Mouse (Mus musculus) E14TG2a.4 (cell line): Measurements from ENCODE around the gene Lep.

Experiments
- H3K27me3 ChIP-seq: 2 replicates; pipeline ENCODE4 v1.6.1; 2014; ENCODE audit warnings: low read length, control low read depth; ENCODE audit not compliant: insufficient read depth
- H3K36me3 ChIP-seq: 2 replicates; pipeline ENCODE4 v1.6.1; 2014; ENCODE audit warnings: low read length, control low read depth; ENCODE audit not compliant: insufficient read depth
- H3K4me1 ChIP-seq: replicated peaks from 2 replicates; pipeline ENCODE4 v1.6.1; 2014; ENCODE audit warnings: low read depth, low read length, control low read depth
- H3K4me3 ChIP-seq: replicated peaks from 2 replicates; pipeline ENCODE4 v1.5.1; 2014; ENCODE audit warnings: mild to moderate bottlenecking, low read length
- H3K9me3 ChIP-seq: 2 replicates; pipeline ENCODE4 v1.6.1; 2014; ENCODE audit warnings: low read length, control low read depth
- CTCF ChIP-seq: conservative IDR thresholded peaks from 2 replicates; pipeline ENCODE4 v1.5.1; 2014; ENCODE audit warnings: low read length
- NANOG ChIP-seq: IDR thresholded peaks from 2 replicates; pipeline ENCODE4 v1.6.1; 2014; ENCODE audit warnings: borderline replicate concordance, low read length, mixed read lengths
- POU5F1 ChIP-seq: IDR thresholded peaks from 2 replicates; pipeline ENCODE4 v1.6.1; 2014; ENCODE audit warnings: low read length, borderline replicate concordance

The Lep gene

DNA sequence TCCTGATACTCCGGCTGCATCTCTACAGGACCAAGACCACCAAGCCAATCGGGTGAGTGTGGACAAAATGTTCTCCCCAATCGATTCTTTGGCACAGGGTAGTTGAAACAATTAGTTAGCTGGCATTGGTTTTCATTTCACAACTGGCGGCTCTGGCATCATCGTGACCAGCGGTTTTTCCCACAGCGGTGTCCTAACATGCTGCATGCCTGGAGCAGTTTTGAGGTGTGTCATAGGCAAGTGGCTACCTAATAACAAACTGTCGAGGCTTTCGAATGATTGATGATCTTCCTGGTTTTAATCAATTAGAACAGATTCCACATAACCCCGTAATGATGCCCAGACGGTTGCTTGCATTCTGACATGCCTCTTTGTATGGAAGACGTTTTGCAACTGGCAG, 27.6 kb upstream of the Lep start:
- TF ChIP-seq CTCF (no peak), POU5F1 (no peak), NANOG (no peak)
- Histone ChIP-seq H3K4me3 (no peak overlapping the region), H3K36me3 (no peaks in the 10 kb centered on the region), H3K4me1 (peaks cover 42% of the 10 kb centered on the region), H3K9me3 (peaks cover 8% of the 10 kb centered on the region), H3K27me3 (no peaks in the 10 kb centered on the region)

DNA sequence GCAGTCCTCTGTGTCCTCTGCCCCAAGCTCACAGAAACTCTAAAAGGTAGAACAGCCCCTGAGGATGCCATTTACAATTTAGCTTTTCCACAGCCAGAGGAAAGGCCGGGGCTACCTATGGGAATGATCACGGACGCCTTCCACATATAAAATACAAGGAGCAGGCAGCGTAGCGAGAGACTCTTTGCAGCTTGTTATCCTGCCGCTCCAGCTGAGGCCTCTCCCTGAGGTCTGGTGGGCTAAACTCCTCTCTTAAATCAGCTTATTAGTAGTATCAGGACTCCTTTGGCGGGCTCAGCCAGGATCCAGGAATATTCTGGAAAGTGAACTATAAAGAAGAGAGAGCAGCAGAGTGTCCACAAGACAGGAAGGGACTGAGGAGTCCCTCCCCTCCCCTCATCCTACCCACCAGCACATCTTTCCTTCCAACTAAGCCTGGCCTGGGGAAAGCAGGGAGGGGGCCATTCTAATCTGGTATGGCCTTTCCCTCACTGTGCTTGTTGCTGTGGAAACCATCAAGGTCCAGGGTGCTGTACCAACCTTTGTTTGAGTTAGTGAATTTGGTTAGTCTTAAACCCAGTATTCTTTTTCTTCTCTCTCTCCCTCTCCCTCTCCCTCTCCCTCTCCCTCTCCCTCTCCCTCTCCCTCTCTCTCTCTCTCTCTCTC, 25.9 kb upstream of the Lep start:
- Histone ChIP-seq H3K9me3 (peaks cover 8% of the 10 kb centered on the region), H3K27me3 (no peaks in the 10 kb centered on the region), H3K4me1 (peaks cover 25% of the 10 kb centered on the region), H3K36me3 (no peaks in the 10 kb centered on the region), H3K4me3 (no peak overlapping the region)
- TF ChIP-seq NANOG (no peak), CTCF (no peak), POU5F1 (no peak)

DNA sequence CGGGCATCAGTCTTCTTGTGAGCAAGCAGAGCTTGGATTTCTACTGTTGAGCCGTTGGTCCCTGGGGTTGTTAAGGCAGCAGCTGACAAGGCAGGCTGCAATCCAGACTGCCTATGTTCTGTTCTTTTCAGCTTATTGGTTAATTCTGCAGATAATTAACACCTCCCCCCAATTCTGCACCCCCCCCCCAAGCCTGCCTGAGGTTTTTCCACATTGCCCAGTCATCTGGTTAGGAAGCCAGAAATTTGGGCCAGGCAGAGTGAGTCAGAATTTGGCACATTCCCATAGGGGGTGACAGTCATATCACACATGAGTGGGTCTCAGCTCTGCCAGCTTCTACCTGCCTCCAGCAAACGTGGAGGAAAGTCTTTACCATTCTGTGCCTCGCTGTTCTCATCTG, 23.3 kb upstream of the Lep start:
- Histone ChIP-seq H3K4me3 (no peak overlapping the region), H3K36me3 (no peaks in the 10 kb centered on the region), H3K9me3 (no peaks in the 10 kb centered on the region), H3K4me1 (peaks cover 12% of the 10 kb centered on the region), H3K27me3 (no peaks in the 10 kb centered on the region)
- TF ChIP-seq NANOG (no peak), POU5F1 (no peak), CTCF (no peak)

DNA sequence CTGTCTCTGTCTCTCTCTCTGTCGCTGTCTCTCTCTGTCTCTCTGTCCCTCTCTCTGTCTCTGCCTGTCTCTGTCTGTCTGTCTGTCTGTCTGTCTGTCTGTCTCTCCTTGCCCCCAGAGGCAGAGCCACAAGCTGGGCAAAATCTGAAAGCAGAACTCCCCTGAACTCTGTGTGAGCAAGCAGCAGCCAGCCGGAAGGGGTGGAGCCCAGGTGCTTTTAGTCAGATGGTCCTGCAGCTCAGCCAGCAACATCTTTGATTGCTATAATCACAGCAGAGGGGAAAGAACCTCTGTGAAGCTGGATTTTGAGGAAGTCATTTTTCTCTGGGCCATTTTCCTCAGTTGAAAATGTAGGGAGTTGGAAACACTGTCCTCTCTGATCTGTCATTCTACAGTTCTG, 19.8 kb upstream of the Lep start:
- TF ChIP-seq POU5F1 (no peak), CTCF (no peak), NANOG (no peak)
- Histone ChIP-seq H3K27me3 (no peaks in the 10 kb centered on the region), H3K4me3 (no peak overlapping the region), H3K4me1 (no peaks in the 10 kb centered on the region), H3K9me3 (0 out of 2 replicates have a peak, but pooled peaks cover 3% of the 10 kb centered on the region), H3K36me3 (no peaks in the 10 kb centered on the region)

DNA sequence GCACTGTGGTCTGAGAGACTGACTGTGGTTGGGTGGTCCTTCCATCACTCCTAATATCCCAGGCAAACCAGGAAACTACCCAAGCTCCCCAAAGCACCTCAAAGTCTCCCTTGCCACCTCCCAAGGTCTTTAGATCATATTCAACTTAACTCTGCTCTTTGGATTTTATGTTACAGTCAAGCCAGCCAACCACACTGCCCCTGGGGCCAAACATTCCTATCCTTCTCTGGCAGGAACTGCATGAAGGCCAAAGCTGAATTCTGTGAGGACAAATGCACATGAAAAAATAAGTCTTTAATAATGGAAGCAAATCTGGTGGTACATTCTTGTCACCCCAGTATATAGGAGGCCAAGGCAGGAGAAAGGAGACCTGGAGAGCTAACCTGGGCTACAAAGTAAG, 16.0 kb upstream of the Lep start:
- Histone ChIP-seq H3K9me3 (0 out of 2 replicates have a peak, but pooled peaks cover 3% of the 10 kb centered on the region), H3K4me1 (no peaks in the 10 kb centered on the region), H3K27me3 (no peaks in the 10 kb centered on the region; the same call in 1 of the 2 replicates), H3K36me3 (no peaks in the 10 kb centered on the region), H3K4me3 (no peak overlapping the region)
- TF ChIP-seq NANOG (no peak), POU5F1 (no peak), CTCF (no peak)

DNA sequence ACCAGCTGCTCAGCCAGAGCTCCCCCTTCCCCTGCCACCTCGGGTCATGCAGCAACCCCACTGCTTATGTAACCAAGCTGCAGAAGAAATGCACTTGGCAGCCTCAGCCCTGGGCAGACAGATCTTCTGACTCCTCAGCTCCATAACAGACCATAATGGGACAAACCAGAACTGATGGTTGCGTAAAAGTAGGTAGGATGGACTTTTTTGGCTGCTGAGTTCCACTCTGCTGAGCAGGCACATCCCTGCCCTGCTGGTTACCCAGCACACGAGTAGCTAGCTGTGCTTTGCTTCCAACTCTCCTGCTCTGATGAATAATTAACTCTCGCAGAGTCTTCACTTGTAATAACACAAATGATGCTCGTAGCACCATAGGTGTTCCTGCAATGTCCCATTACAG, 10.1 kb upstream of the Lep start:
- Histone ChIP-seq H3K4me3 (no peak overlapping the region), H3K36me3 (no peaks in the 10 kb centered on the region), H3K9me3 (no peaks in the 10 kb centered on the region), H3K4me1 (peaks cover 12% of the 10 kb centered on the region; the same call in 1 of the 2 replicates), H3K27me3 (peaks cover 7% of the 10 kb centered on the region)
- TF ChIP-seq CTCF (no peak), NANOG (no peak), POU5F1 (no peak)

DNA sequence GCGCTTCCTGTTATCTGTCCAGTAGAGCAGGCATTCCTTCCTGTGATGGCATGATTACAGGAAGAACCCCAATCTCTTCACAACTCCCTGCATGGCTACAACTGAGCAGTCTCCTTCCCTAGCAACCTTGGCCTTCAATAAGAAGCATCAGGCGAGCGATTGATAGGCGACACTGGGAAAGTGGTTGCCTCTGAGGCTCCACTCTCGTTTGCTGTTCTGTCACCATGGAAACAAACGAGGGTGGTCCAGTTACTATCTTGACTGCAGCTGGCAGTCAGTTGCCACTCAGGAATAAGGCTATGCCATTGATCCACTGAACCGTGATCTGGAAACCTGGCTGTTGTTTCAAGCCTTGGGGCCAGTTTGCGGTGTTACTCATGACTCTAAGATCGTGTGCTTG, 7.8 kb upstream of the Lep start:
- no peak for TF ChIP-seq NANOG
- no peak for TF ChIP-seq CTCF
- no peak for TF ChIP-seq POU5F1

DNA sequence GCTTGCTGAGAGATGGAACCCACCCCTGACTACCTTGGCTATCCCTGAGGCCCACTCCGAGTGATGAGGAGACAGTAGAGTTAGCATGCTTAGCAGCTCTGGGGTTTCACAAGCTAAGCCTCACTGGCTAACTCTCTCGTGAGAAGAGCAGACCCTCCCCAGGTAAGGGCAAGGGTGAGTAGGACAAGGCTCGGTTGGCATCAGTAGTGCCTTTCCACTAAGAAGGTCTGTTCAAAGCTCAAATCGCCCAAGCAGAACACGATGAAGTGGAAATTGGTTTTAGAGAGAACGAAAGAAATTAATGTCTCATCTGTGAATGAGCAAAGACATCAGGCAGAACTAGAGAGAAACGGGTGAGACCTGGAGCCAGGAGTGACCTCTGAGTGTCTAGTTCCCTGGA, 6.8 kb upstream of the Lep start:
- H3K9me3 ChIP-seq, result peaks cover 11% of the 10 kb centered on the region
- peaks cover 12% of the 10 kb centered on the region; the same call in 1 of the 2 replicates for H3K4me1 ChIP-seq
- TF ChIP-seq POU5F1, result no peak
- TF ChIP-seq NANOG, result no peak
- TF ChIP-seq CTCF, result no peak
- no peak overlapping the region for H3K4me3 ChIP-seq
- H3K27me3 ChIP-seq, result peaks cover 7% of the 10 kb centered on the region
- no peaks in the 10 kb centered on the region for H3K36me3 ChIP-seq

More for the DNA sequence above, 7.8 kb upstream of the Lep start:
- Histone ChIP-seq H3K4me1 (peaks cover 12% of the 10 kb centered on the region; the same call in 1 of the 2 replicates), H3K9me3 (peaks cover 1% of the 10 kb centered on the region; the same call in 1 of the 2 replicates), H3K4me3 (no peak overlapping the region), H3K36me3 (no peaks in the 10 kb centered on the region), H3K27me3 (peaks cover 7% of the 10 kb centered on the region)

DNA sequence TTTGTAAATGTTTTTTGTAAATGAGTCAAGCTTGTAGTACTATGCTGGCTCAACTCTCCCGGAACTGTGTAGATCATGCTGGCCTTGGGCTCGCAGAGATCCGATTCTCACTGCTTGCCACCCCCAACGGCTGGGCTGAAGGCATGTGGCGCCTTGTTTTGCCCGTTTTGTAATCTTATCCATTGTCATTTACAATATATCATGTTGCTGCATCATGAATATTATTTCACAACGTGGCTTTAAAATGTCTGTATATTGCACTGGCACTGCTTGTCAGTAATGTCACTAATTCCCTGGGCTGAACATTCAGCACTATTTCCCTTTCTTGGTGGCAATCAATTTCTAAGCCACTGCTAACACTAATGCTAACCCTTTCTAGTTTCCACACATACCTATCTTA, 3.6 kb upstream of the Lep start:
- peaks cover 18% of the 10 kb centered on the region for H3K9me3 ChIP-seq
- no peak overlapping the region for H3K4me3 ChIP-seq
- peaks cover 14% of the 10 kb centered on the region for H3K4me1 ChIP-seq
- no peak for TF ChIP-seq CTCF
- no peak for TF ChIP-seq NANOG
- TF ChIP-seq POU5F1, result no peak
- no peaks in the 10 kb centered on the region for H3K36me3 ChIP-seq
- H3K27me3 ChIP-seq, result peaks cover 19% of the 10 kb centered on the region
